Mouse (Mus musculus) layer of hippocampus, adult 2 months (tissue): ENCODE data around the gene Fkbp5. TPM values are rescaled to one million over a fixed set of nuclear protein-coding genes. Genes with fewer than 3 reads are reported as not detected.
A peak's percentile ranks its signal among the peaks of the same experiment; 100 is the strongest.

Source experiments
- DNase-seq, 2 experiments: peaks; one replicate each; pipeline ENCODE4 v3.0.0; 2022; ENCODE audit warnings: low spot score in 2 of 2
- H3K27ac ChIP-seq: fragments of 200-600 bp; 2 replicates; pipeline ENCODE4 v1.8.1; 2022
- H3K4me3 ChIP-seq: fragments of 200-600 bp; 2 replicates; pipeline ENCODE4 v1.8.1; 2022; ENCODE audit warnings: mild to moderate bottlenecking
- CTCF ChIP-seq: fragments of 200-600 bp; conservative IDR thresholded peaks from 2 replicates; pipeline ENCODE4 v1.8.1; 2022; ENCODE audit warnings: antibody characterized with exemption, mild to moderate bottlenecking, moderate library complexity
- total RNA-seq, 2 experiments: library from RNA; stranded (reverse); gene quantifications; 2 replicates each; pipeline ENCODE4 v1.2.3; 2021

Gene Fkbp5
- total RNA-seq, 2 experiments from 2014 or later = 80.8 to 90.5 TPM

DNA sequence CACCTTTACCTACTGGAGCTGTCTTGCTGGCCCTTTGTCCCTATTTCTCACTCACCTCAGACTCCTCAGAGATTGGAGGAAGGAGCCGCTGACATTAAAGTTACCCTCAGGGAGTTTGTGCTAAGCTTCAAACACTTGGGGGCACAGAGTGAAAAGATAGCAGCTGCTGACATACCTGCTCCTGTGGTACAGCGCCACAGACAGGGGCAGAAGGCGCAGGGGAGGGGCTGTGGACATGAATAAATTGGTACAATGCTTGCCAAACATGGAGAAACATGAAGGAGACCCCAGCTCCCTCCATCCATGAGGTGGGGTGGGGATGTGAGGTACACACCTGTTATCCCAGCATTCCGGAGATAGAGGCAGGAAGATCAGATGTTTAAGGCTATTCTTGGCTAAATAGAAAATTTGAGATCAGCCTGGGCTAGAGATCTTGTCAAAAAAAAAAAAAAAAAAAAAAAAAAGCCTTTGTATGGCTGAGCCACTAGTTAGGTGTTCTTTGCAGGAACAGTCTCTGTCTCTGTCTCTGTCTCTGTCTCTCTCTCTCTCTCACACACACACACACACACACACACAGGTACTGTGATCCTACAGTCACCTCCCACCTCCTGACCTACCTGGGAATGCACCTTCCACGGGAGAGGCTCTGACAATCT, 3.9 kb upstream of the Fkbp5 start:
- H3K4me3 ChIP-seq = no peak overlapping the region
- no peak for DNase-seq
- H3K27ac ChIP-seq = peak overlapping the region; percentile 100
- TF ChIP-seq CTCF = no peak

- no peak for TF ChIP-seq CTCF
- no peak overlapping the region for H3K4me3 ChIP-seq
- H3K27ac ChIP-seq = peak overlapping the region; percentile 100
- DNase-seq = no peak
These were observed 3.2 kb upstream of the Fkbp5 start for GRCm38 (mm10) chr17:28520561-28520960.

- no peak for DNase-seq
- peak overlapping the region; percentile 100; the same call in 1 of the 2 replicates for H3K27ac ChIP-seq
- H3K4me3 ChIP-seq = no peak overlapping the region
- TF ChIP-seq CTCF = peak; percentile 75
These were observed 2.5 kb upstream of the Fkbp5 start for GRCm38 (mm10) chr17:28519827-28520226.

DNA sequence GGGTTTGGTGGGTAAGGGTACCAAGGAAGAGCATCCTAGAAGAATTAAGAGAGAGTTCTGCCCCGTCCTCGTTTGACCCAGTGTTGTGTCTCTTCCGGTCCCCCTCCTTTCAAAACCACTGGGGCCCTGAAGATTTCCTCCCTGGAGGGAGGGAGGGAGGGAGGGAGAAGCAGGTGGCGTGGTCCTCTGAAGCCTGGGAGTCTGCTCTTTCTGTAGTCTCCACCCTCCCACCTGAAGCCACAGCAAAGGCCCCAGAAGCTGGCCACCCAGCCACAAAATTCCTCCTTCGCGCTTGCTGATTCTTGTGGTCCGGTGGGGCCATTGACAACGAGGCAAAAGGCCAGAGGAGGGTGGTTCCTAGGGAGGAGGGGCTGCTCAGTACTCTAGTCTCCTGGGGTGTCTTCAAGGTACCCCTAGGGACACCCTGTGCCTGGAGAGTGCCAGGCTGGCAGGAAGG, 1.3 kb upstream of the Fkbp5 start:
- TF ChIP-seq CTCF = no peak
- Histone ChIP-seq H3K4me3 (peak overlapping the region; percentile 58), H3K27ac (peak overlapping the region; percentile 99)
- no peak for DNase-seq

GRCm38 (mm10) chr17:28517956-28518614, 758 bp upstream of the Fkbp5 start:
- no peak for TF ChIP-seq CTCF
- Histone ChIP-seq H3K4me3 (peak overlapping the region; percentile 58), H3K27ac (peak overlapping the region; percentile 99)
- DNase-seq = peak; percentile 86 to 94

GRCm38 (mm10) chr17:28516881-28517280, 446 bp downstream of the Fkbp5 start:
- TF ChIP-seq CTCF = 0 out of 2 replicates have a peak, but pooled peaks have one; percentile 7
- Histone ChIP-seq H3K27ac (peak overlapping the region; percentile 99), H3K4me3 (peak overlapping the region; percentile 58; the same call in 1 of the 2 replicates)
- DNase-seq = no peak

- Histone ChIP-seq H3K27ac (peak overlapping the region; percentile 32; the same call in 1 of the 2 replicates), H3K4me3 (no peak overlapping the region)
- no peak for DNase-seq
- TF ChIP-seq CTCF = no peak
These were observed 1.6 kb downstream of the Fkbp5 start for GRCm38 (mm10) chr17:28515431-28516341.

DNA sequence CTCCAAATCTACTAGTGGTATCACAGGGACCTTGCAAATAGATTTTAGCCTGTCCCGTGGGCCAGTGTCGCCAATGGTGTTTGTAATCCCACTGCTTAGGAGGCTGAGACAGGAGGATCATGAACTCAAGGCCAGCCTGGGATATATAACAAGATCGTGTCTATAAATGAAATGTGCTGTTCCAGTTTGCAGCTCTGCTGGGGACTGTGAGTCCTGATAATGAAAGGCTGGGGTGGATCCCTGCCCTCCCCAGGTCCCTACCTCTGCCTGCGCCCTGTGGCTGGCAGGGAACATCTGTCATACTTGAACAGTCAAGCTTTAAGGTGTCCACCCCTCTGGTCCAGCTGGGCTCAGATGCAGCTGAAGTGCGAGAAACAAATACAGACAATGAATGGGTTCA, 2.8 kb downstream of the Fkbp5 start:
- DNase-seq = no peak
- Histone ChIP-seq H3K4me3 (no peak overlapping the region), H3K27ac (peak overlapping the region; percentile 62; the same call in 1 of the 2 replicates)
- no peak for TF ChIP-seq CTCF

- no peak for TF ChIP-seq CTCF
- H3K4me3 ChIP-seq = no peak overlapping the region
- DNase-seq = no peak
- peak overlapping the region; percentile 62; the same call in 1 of the 2 replicates for H3K27ac ChIP-seq
These were observed 3.5 kb downstream of the Fkbp5 start for GRCm38 (mm10) chr17:28513844-28514243.

- peak overlapping the region; percentile 62; the same call in 1 of the 2 replicates for H3K27ac ChIP-seq
- H3K4me3 ChIP-seq = no peak overlapping the region
- TF ChIP-seq CTCF = no peak
- DNase-seq = no peak
These were observed 4.0 kb downstream of the Fkbp5 start for GRCm38 (mm10) chr17:28513337-28513736.

GRCm38 (mm10) chr17:28512696-28513095, 4.6 kb downstream of the Fkbp5 start:
- TF ChIP-seq CTCF = no peak
- DNase-seq = no peak
- H3K4me3 ChIP-seq = no peak overlapping the region

More at GRCm38 (mm10) chr17:28512696-28513095, 4.6 kb downstream of the Fkbp5 start:
- H3K27ac ChIP-seq = peak overlapping the region; percentile 18; the same call in 1 of the 2 replicates
